ENCODE assay signal across 19 mouse cellular contexts in genomic region chr3:68077406-68077805, GRCm38 (mm10). TPM values are rescaled to one million over a fixed set of nuclear protein-coding genes. Genes with fewer than 3 reads are reported as not detected.
DNase-seq lines count a peak whose midpoint lies in the region; ATAC-seq lines count a peak whose summit lies in the region.
"Had no signal": no experiment of that assay in that cellular context is flagged by ENCODE, and none has a peak within 500 bp of the region (broad histone marks: within the 10 kb centered on the region; RNA-seq: fewer than 3 reads in every experiment).

No protein-coding gene starts in this region.

- ATAC-seq in frontal cortex, adult (ENCODE audit: low TSS enrichment): peak; percentile 50
- ATAC-seq: activated CD4-positive, CD25-positive, alpha-beta regulatory T cell, adult 4 months; CD4-positive, CD25-positive, alpha-beta regulatory T cell, adult 4 months; Patski had no signal

- DNase-seq in frontal cortex, postnatal 25 days (ENCODE audit: low spot score in 2 of 2): no peak
- peak; percentile 45 for DNase-seq in brain, adult 2 months (ENCODE audit: low read depth, low spot score)
- no peak for DNase-seq in adrenal gland, adult 18-20 months (ENCODE audit: low spot score in 2 of 2)
- DNase-seq: adrenal gland, adult 2 months; adrenal gland, adult 8-10 months; adrenal gland, postnatal 10 days; adrenal gland, postnatal 14 days; adrenal gland, postnatal 25 days; adrenal gland, postnatal 36 days; B cell, adult 2 months; cerebellum, adult 11 months; cerebellum, adult 11-12 months; cerebellum, adult 18-20 months; cerebellum, adult 2 months; cerebellum, adult 8-10 months had no signal

RNA-seq across cellular contexts. Expression of gene Schip1, which starts 12.8 kb away (rescaled TPM):
- 10 to 100 TPM in 1 of 2 experiments, 1 to 10 TPM in 1; 7.1 to 10.1 TPM for total RNA-seq in adrenal gland, adult 18-20 months (2021)
